Mouse (Mus musculus) yolk sac, embryonic 10.5 days (tissue): Measurements from ENCODE around the gene Rpp40.

Experiments used
- DNase-seq: peaks from one replicate; pipeline ENCODE4 v3.0.0-alpha.2; 2017; ENCODE audit warnings: low spot score

Rpp40 gene

GRCm38 (mm10) chr13:35851581-35851980 is 54.6 kb downstream of the Rpp40 start:
- no peak for DNase-seq

GRCm38 (mm10) chr13:35848694-35849093 is 57.5 kb downstream of the Rpp40 start:
- DNase-seq = no peak

DNA sequence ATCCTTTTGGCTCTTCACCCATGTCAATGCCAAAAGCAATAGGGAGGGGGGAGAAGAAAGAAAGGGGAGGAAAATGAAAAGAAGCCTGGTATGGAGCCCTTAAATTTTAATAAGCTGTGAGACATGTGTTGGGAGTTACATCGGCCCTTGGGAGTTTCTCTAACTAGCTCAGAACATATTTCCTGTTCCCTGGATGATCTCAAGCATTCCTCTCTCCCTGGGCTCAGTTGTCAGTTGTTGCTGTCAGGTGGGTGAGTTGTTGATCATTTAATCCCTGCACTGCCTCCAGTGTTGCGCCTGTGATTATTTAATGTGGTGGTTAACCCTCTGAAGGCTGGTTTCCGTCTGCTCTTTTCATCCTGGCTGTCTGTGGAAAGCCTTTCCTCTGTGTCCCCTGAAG is 60.9 kb downstream of the Rpp40 start:
- no peak for DNase-seq
